Mouse (Mus musculus) midbrain, embryonic 10.5 days (tissue): ENCODE results near the gene Mcm8. TPM values are rescaled to one million over a fixed set of nuclear protein-coding genes. Genes with fewer than 3 reads are reported as not detected.
A peak's percentile ranks its signal among the peaks of the same experiment; 100 is the strongest.

Source experiments
- DNase-seq: peaks from one replicate; pipeline ENCODE4 v3.0.0-alpha.2; 2017; ENCODE audit warnings: low spot score
- H3K27ac ChIP-seq: fragments of 300-500 bp; sonication (generic); replicated peaks from 2 replicates; pipeline ENCODE4 v1.5.1; 2016; ENCODE audit warnings: mild to moderate bottlenecking
- H3K27me3 ChIP-seq: fragments of 300-500 bp; sonication (generic); 2 replicates; pipeline ENCODE4 v1.6.1; 2016; ENCODE audit warnings: low read depth, mild to moderate bottlenecking; ENCODE audit not compliant: poor library complexity, severe bottlenecking
- H3K36me3 ChIP-seq: fragments of 300-500 bp; sonication (generic); 2 replicates; pipeline ENCODE4 v1.6.1; 2016; ENCODE audit warnings: mild to moderate bottlenecking, moderate library complexity
- H3K4me1 ChIP-seq: fragments of 300-500 bp; sonication (generic); 2 replicates; pipeline ENCODE4 v1.6.1; 2016
- H3K4me3 ChIP-seq: fragments of 300-500 bp; sonication (generic); 2 replicates; pipeline ENCODE4 v1.5.1; 2016; ENCODE audit warnings: mild to moderate bottlenecking, moderate library complexity
- H3K9me3 ChIP-seq: fragments of 300-500 bp; sonication (generic); replicated peaks from 2 replicates; pipeline ENCODE4 v1.6.1; 2016; ENCODE audit warnings: mild to moderate bottlenecking
- WGBS: fragments of 180-500 bp; shearing (Covaris S2); methylation state at CpG from one replicate; pipeline ENCODE4 v1.1.7; 2016; 5-methylcytosine and 5-hydroxymethylcytosine counted together
- polyA plus RNA-seq: library from polyadenylated mRNA; unstranded; fragments of >200 nt; fragmentation: Nextera tagmentation; extraction: Ambion mirVana; gene quantifications from 2 replicates; pipeline ENCODE4 v1.2.1, GENCODE M21; 2016

Mcm8 gene
- polyA plus RNA-seq: 31.1 and 31.7 TPM in 2 replicates

DNA sequence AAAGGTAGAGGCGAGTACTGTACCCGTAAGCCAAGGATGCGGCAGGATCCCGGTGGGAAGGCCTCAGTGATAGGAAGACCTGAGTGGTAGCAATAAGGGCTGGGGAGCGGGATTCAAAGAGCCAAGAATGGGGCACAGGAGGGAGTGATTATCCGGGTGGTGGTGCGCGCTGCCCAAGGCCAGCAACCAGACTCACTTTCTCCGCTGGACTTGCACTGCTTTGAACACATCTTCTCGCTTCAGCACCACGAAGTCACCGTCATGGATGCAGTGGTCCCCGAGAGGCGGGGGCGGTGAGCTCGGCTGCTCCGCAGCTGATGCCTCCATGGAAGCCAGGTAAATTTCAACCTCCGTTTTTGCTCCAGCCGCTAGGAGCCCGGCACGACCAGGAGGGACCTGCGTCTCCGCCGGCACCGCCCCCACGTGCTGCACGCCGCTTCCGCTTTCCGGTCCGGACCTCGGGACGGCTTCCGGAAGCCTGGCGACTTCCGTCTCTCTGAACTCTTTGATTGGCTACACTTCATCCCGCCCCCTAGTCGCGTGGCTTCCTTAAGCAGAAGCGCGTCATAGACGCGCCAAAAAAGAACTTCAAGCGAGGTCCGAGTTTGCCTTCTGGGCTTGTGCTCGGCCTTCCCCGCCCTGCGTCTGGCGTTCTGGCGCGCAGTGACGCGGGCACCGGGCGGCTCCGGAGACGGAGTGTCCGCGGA, at the start of gene Mcm8, which contains the start of gene Trmt6:
Gene Mcm8 (plus strand): TSS at position 534 of the 707 bp plus-strand sequence.
Gene Trmt6 (minus strand): TSS at position 448 of the 707 bp plus-strand sequence.
- Histone ChIP-seq H3K4me1 (peaks cover 23% of the 10 kb centered on the region), H3K4me3 (peak within 1 kb of the TSS; percentile 90), H3K27ac (peak within 1 kb of the TSS; percentile 90), H3K27me3 (no peaks in the 10 kb centered on the region), H3K36me3 (peaks cover 49% of the 10 kb centered on the region), H3K9me3 (no peaks in the 10 kb centered on the region)
- WGBS: under 1% methylated on average over 59 of the region's 59 CpGs
- peak; percentile 95 for DNase-seq

DNA sequence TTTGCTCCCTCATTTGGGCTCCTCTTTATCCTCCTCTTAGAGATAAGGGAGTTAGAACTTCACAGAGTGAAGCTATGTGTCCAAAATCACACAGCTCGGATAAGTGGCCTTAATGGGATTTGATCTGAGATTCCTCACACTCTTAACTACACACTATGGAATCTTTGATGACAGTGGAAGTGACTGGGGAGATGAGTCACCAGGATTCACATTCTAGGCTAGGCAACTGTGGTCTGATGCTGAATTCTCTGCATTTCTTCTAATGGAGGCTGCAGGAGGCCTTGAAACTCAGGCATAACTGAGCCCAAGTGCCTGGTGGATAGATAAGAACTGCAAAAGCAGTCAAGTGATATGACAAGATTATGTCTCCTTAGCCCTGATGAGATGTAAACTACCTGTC, 45.1 kb upstream of the Mcm8 start:
- 78% methylated on average over 1 of the region's 1 CpGs for WGBS
- Histone ChIP-seq H3K27me3 (no peaks in the 10 kb centered on the region), H3K4me3 (no peak overlapping the region), H3K9me3 (no peaks in the 10 kb centered on the region), H3K27ac (no peak overlapping the region), H3K4me1 (no peaks in the 10 kb centered on the region), H3K36me3 (no peaks in the 10 kb centered on the region)
- DNase-seq: no peak

- Histone ChIP-seq H3K9me3 (no peaks in the 10 kb centered on the region), H3K4me3 (peak within 1 kb of the TSS; percentile 64), H3K36me3 (no peaks in the 10 kb centered on the region), H3K4me1 (peaks cover 23% of the 10 kb centered on the region), H3K27me3 (no peaks in the 10 kb centered on the region), H3K27ac (peak within 1 kb of the TSS; percentile 81)
- DNase-seq: no peak
- WGBS: 15% methylated on average over 4 of the region's 4 CpGs
Observed at GRCm38 (mm10) chr2:132780978-132781377, 35.0 kb upstream of the Mcm8 start, which contains the start of gene Chgb. Gene Chgb, plus strand, starts transcription at chr2:132781278.

- Histone ChIP-seq H3K36me3 (no peaks in the 10 kb centered on the region), H3K4me1 (peaks cover 22% of the 10 kb centered on the region), H3K27ac (peak overlapping the region; percentile 81), H3K4me3 (peak overlapping the region; percentile 64), H3K27me3 (no peaks in the 10 kb centered on the region), H3K9me3 (no peaks in the 10 kb centered on the region)
- peak; percentile 94 for DNase-seq
- under 1% methylated on average over 39 of the region's 41 CpGs for WGBS
Observed at GRCm38 (mm10) chr2:132781439-132782068, 34.4 kb upstream of the Mcm8 start.

DNA sequence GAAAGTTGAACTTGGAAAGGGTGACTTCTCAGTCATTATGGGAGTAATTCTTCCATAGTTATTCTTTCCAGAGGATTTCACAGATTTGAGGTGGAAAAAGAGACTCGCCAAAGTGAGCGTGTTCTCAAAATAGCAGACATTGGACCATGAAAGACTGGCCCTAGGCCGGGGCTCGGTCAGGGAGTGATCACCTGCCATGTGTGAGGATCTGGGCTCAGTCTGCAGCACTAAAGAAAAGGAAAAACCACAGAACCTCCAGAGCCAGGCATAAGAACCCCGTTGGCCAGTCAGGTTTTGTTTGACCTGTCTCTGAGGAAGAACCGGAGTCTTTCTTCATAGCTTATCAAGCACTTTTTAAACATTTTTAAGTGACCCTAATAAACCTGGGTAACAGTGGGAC, 31.9 kb upstream of the Mcm8 start:
- Histone ChIP-seq H3K36me3 (no peaks in the 10 kb centered on the region), H3K4me3 (no peak overlapping the region), H3K4me1 (peaks cover 14% of the 10 kb centered on the region), H3K9me3 (no peaks in the 10 kb centered on the region), H3K27ac (no peak overlapping the region), H3K27me3 (no peaks in the 10 kb centered on the region)
- DNase-seq: no peak
- WGBS: 86% methylated on average over 6 of the region's 6 CpGs

GRCm38 (mm10) chr2:132793441-132794203, 22.3 kb upstream of the Mcm8 start:
- H3K27ac ChIP-seq: no peak overlapping the region
- no peak for DNase-seq
- WGBS: 89% methylated on average over 19 of the region's 19 CpGs
- no peak overlapping the region for H3K4me3 ChIP-seq
- H3K27me3 ChIP-seq: no peaks in the 10 kb centered on the region
- H3K9me3 ChIP-seq: no peaks in the 10 kb centered on the region
- no peaks in the 10 kb centered on the region for H3K4me1 ChIP-seq
- H3K36me3 ChIP-seq: 0 out of 2 replicates have a peak, but pooled peaks cover 2% of the 10 kb centered on the region

- no peak for DNase-seq
- Histone ChIP-seq H3K4me1 (no peaks in the 10 kb centered on the region), H3K36me3 (0 out of 2 replicates have a peak, but pooled peaks cover 2% of the 10 kb centered on the region), H3K27me3 (no peaks in the 10 kb centered on the region), H3K4me3 (no peak overlapping the region), H3K27ac (no peak overlapping the region), H3K9me3 (no peaks in the 10 kb centered on the region)
- 89% methylated on average over 7 of the region's 7 CpGs for WGBS
Observed at GRCm38 (mm10) chr2:132794204-132794586, 21.7 kb upstream of the Mcm8 start.

GRCm38 (mm10) chr2:132802976-132803375, 13.0 kb upstream of the Mcm8 start:
- whole genome bisulfite sequencing: 86% methylated on average over 2 of the region's 2 CpGs
- no peaks in the 10 kb centered on the region for H3K9me3 ChIP-seq
- DNase-seq: no peak
- no peaks in the 10 kb centered on the region for H3K27me3 ChIP-seq
- H3K27ac ChIP-seq: no peak overlapping the region
- peaks cover 56% of the 10 kb centered on the region for H3K36me3 ChIP-seq
- no peak overlapping the region for H3K4me3 ChIP-seq
- H3K4me1 ChIP-seq: no peaks in the 10 kb centered on the region

DNA sequence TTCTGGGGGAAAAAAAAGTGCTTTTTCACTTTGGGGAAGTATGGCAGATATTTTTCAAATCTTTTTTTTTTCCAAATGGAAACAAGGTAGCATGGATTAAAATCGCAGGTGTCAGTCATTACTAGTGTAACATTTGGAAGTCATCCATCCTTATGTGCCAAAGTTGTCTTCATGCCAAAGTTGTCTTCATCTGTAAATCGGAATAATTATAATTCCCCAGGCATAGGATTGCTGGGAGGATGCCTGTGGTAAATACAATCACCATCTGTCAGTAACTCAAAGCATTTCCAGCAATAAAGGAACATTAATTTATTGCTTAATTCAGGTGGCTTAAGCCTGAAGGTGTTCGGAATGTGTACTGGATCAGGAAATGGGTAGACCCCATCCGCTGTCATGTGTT, 25.1 kb downstream of the Mcm8 start:
- Histone ChIP-seq H3K36me3 (peaks cover 63% of the 10 kb centered on the region), H3K27ac (no peak overlapping the region), H3K4me3 (no peak overlapping the region), H3K27me3 (no peaks in the 10 kb centered on the region), H3K9me3 (no peaks in the 10 kb centered on the region), H3K4me1 (no peaks in the 10 kb centered on the region)
- 95% methylated on average over 4 of the region's 4 CpGs for WGBS
- no peak for DNase-seq

GRCm38 (mm10) chr2:132846407-132847358, 30.7 kb downstream of the Mcm8 start, which contains the start of gene Crls1:
Gene Crls1, plus strand, starts transcription at chr2:132846666.
- Histone ChIP-seq H3K4me1 (peaks cover 20% of the 10 kb centered on the region), H3K27me3 (no peaks in the 10 kb centered on the region), H3K36me3 (peaks cover 31% of the 10 kb centered on the region), H3K27ac (peak within 1 kb of the TSS; percentile 92), H3K4me3 (peak within 1 kb of the TSS; percentile 93), H3K9me3 (no peaks in the 10 kb centered on the region)
- under 1% methylated on average over 96 of the region's 96 CpGs for WGBS
- peak; percentile 97 for DNase-seq

DNA sequence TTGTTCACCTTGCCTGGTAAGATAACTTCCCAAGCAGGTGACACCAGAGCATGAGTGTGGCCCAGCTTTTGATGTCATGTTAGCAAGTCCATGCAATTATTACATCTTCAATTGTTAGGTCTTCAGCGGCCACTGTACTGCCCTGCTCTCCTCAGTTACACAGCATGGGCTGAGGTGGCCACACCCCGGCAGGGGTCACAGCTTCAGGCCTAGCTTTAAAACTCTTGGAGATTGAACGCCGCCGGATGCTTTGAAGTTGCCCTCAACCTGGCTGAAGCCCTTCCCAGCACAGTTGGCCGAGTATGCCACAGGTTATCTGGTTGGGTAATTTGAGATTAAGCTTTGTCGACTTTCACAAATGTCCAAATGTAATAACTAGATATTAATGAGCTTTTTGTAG, 31.6 kb downstream of the Mcm8 start:
- DNase-seq: no peak
- H3K4me1 ChIP-seq: peaks cover 20% of the 10 kb centered on the region
- WGBS: 53% methylated on average over 7 of the region's 7 CpGs
- H3K27ac ChIP-seq: 0 out of 2 replicates have a peak overlapping the region, but pooled peaks have one; percentile 33
- H3K4me3 ChIP-seq: peak overlapping the region; percentile 93
- H3K9me3 ChIP-seq: no peaks in the 10 kb centered on the region
- peaks cover 35% of the 10 kb centered on the region for H3K36me3 ChIP-seq
- H3K27me3 ChIP-seq: no peaks in the 10 kb centered on the region

DNA sequence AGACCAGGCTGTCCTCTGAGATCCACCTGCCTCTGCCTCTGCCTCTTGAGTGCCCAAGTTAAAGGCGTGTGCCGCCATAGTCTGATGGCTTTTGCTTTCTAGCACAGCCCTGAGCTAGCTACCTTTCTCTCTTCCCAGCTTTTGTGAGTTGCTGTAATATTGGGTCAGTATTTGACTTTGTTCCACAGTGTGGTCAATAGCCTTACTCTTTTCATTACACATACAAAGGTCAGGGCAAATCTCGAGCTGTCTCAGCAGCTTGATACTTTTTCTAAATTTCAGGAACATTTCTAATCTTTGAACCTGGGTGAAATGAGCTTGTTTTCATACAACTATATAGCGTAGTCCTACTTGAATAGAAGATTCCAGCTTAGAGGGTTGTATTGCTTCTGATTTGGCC, 32.4 kb downstream of the Mcm8 start:
- H3K36me3 ChIP-seq: peaks cover 31% of the 10 kb centered on the region
- peak overlapping the region; percentile 93; the same call in 1 of the 2 replicates for H3K4me3 ChIP-seq
- H3K9me3 ChIP-seq: no peaks in the 10 kb centered on the region
- peaks cover 20% of the 10 kb centered on the region for H3K4me1 ChIP-seq
- no peaks in the 10 kb centered on the region for H3K27me3 ChIP-seq
- H3K27ac ChIP-seq: no peak overlapping the region
- DNase-seq: no peak
- 94% methylated on average over 4 of the region's 4 CpGs for WGBS
